Mouse (Mus musculus) CH12.LX (cell line): Measurements from ENCODE around the gene Fam171a1.

Experiments
- CHD2 ChIP-seq: IDR thresholded peaks from 2 replicates; pipeline ENCODE4 v1.6.1; 2011; ENCODE audit warnings: low read length, improper control_type of control experiment
- CTCF ChIP-seq, 2 experiments: IDR thresholded peaks in 1 of 2; conservative IDR thresholded peaks in 1 of 2; 2 replicates each; pipeline ENCODE4 v1.5.1; 2011 to 2012; ENCODE audit warnings: low read depth in 2 of 2, low read length in 2 of 2, improper control_type of control experiment in 1 of 2, inconsistent platforms in 1 of 2, mild to moderate bottlenecking in 1 of 2, moderate library complexity in 1 of 2
- MAX ChIP-seq: IDR thresholded peaks from 2 replicates; pipeline ENCODE4 v1.6.1; 2011; ENCODE audit warnings: low read length, improper control_type of control experiment
- POLR2A ChIP-seq: IDR thresholded peaks from 2 replicates; pipeline ENCODE4 v1.6.1; 2011; ENCODE audit warnings: low read depth, mild to moderate bottlenecking, improper control_type of control experiment, low read length
- USF1 ChIP-seq: IDR thresholded peaks from 2 replicates; pipeline ENCODE4 v1.6.1; 2014; ENCODE audit warnings: low read depth, mild to moderate bottlenecking, inconsistent platforms, low read length, improper control_type of control experiment

DNA sequence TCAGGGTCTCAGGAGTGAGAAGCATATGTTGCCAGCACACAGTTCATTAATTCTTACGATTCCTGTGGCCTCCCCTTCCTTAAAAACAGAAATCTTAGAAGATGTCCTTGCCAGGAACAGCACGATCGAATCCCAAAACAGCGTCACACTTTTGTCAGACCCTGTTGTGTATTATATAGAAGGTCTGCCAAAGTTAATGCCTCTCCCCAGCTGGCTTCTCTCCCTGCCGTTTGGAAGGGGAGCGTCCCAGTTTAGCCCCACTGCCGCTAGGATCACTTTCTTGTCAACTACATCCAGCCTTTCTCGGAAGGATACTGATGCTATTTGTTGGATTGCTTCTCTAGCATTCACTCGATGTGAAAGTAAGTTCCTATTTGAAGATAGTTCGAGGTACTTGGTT, 102.6 kb downstream of the Fam171a1 start:
- TF ChIP-seq CTCF (conservative IDR thresholded peaks at IDR 0.05 in 1 of 2, IDR thresholded peaks at IDR 0.05 in 1 of 2; ENCODE audit: low read depth in 2 of 2, low read length in 2 of 2) (no peak), USF1 (no peak), MAX (no peak), POLR2A (no peak), CHD2 (no peak)
